Mouse (Mus musculus): Measurements from ENCODE around the gene Focad. TPM values are rescaled to one million over a fixed set of nuclear protein-coding genes. Genes with fewer than 3 reads are reported as not detected.

Gene Focad
- polyA plus RNA-seq, 1 experiment, result 6.8 TPM

DNA sequence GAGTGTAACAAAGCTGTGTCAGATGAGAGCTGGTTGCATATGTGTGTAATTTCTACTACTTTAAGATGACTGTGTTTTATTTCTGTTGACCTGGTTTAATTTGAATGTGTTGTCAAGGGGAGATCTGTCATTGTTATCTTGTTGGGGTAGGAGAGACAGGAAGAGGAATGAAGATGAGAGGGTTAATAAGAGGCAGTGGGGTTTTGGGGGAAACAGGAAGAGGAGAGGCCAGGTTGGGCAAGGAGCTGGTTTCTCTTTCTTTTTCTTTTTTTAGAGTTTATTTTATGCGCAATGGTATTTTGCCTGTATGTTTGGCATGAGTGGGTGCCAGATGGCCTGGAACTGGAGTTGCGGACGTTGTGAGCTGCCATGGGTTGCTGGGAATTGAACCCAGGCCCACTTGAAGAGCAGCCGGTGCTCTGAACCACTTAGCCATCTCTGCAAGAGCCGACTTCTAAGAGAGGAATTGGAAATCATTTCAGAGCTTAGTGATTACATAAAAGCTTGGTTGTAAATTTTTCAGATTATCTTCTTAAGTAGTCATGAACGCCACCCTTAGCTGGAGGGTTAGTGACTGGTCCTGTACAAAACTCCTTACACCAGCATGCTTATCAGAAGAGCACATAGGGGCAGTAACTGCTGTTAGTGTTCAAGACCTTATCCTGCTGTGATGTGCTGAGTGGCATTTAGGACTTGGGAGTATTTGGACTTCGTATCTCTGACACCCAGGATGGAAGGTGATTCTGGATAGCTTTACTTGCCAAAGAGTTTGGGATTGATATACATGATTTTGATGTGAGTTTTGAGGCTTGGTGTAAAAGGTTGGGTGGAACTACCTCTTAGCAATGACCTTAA is 72.8 kb downstream of the Focad start:
- Histone ChIP-seq H3K4me3 (ENCODE audit: insufficient read depth, low read depth, low read length) (no peak overlapping the region), H3K4me1 (ENCODE audit: control insufficient read depth, insufficient read depth, low read length) (no peaks in the 10 kb centered on the region), H3K27me3 (replicated peaks; ENCODE audit: control insufficient read depth, insufficient read depth, low read length) (no peaks in the 10 kb centered on the region), H3K36me3 (ENCODE audit: control insufficient read depth, insufficient read depth, low read length) (no peaks in the 10 kb centered on the region), H3K27ac (ENCODE audit: insufficient read depth, low read depth, low read length) (no peak overlapping the region)
- TF ChIP-seq CTCF (conservative IDR thresholded peaks at IDR 0.05; ENCODE audit: insufficient read depth, insufficient read length, low read depth, low read length) (no peak), POLR2A (IDR thresholded peaks at IDR 0.05; ENCODE audit: low read depth, low read length) (no peak)
- DNase-seq, result no peak
- 73% methylated on average over 7 of the region's 7 CpGs for WGBS

DNA sequence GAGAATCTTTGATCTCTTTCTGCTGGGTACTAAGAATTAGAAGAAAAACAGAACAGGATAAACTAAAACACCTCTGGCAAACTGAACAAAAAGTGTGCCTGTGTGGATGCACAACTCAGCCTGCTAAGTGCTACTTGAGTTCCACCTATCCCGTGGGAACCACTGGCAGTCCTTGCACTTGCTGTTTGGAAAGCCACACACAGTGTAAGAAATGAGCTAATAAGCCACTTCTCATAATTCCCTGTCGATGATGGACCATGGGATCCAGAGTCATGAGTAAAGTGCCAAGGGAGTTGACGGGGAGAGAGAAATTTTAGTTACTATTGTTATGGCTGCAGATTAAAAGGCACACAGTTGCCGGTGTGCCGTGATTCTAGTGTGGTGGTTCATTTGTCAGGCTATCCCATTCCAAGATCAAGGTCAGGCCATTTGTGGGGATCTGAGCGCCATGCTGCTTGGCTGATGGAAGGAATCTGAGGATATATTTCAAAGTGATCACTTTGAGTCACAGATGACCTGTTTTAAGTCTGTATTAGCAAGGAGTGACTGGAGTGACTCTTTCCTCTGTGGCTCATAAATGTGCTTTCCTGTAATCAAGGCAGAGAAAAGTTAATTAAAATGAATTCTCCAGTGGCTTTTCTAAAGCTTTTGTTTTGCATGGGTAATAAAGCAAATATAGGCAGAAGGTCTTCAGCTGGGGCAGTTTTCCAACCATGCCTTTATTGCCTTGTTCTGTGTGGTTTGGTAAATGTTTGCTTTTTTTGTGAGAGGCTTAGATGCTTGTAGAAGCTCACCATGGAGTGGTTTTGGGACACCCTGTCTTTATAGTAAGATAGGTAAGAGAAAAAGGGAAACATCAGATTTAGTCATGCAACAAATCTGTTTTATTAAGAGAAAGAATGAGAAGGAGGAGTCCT is 80.9 kb downstream of the Focad start:
- Histone ChIP-seq H3K27me3 (replicated peaks; ENCODE audit: control insufficient read depth, insufficient read depth, low read length) (no peaks in the 10 kb centered on the region), H3K4me3 (ENCODE audit: insufficient read depth, low read depth, low read length) (no peak overlapping the region), H3K4me1 (ENCODE audit: control insufficient read depth, insufficient read depth, low read length) (no peaks in the 10 kb centered on the region), H3K27ac (ENCODE audit: insufficient read depth, low read depth, low read length) (no peak overlapping the region), H3K36me3 (ENCODE audit: control insufficient read depth, insufficient read depth, low read length) (no peaks in the 10 kb centered on the region)
- TF ChIP-seq CTCF (conservative IDR thresholded peaks at IDR 0.05; ENCODE audit: insufficient read depth, insufficient read length, low read depth, low read length) (no peak), POLR2A (IDR thresholded peaks at IDR 0.05; ENCODE audit: low read depth, low read length) (no peak)
- 60% methylated on average over 6 of the region's 6 CpGs for WGBS
- no peak for DNase-seq

DNA sequence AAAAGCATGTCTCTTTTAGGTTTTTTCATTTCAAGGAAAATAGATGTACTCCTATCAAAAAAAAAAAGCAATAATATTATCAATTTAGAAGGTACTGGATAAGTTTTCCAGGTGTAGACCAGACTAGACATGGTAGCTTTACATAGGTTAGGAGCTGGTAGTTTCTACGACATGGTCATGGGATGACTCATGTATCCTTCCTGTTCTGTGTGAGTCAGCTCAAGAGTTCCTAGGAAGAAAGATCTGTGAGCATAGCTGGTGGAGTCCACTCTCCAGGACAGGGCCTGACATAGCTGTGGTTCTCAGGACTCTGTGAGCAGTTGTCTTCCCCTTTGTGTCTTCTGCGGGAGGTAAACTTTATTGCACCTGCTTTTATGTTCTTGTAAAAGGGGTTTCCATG is 84.9 kb downstream of the Focad start:
- H3K27ac ChIP-seq (ENCODE audit: insufficient read depth, low read depth, low read length), result no peak overlapping the region
- no peak for DNase-seq
- no peaks in the 10 kb centered on the region for H3K36me3 ChIP-seq (ENCODE audit: control insufficient read depth, insufficient read depth, low read length)
- TF ChIP-seq CTCF (conservative IDR thresholded peaks at IDR 0.05; ENCODE audit: insufficient read depth, insufficient read length, low read depth, low read length), result no peak
- no peak for TF ChIP-seq POLR2A (IDR thresholded peaks at IDR 0.05; ENCODE audit: low read depth, low read length)
- no peaks in the 10 kb centered on the region for H3K27me3 ChIP-seq (replicated peaks; ENCODE audit: control insufficient read depth, insufficient read depth, low read length)
- H3K4me1 ChIP-seq (ENCODE audit: control insufficient read depth, insufficient read depth, low read length), result no peaks in the 10 kb centered on the region
- H3K4me3 ChIP-seq (ENCODE audit: insufficient read depth, low read depth, low read length), result no peak overlapping the region
- WGBS, result 76% methylated on average over 2 of the region's 2 CpGs

DNA sequence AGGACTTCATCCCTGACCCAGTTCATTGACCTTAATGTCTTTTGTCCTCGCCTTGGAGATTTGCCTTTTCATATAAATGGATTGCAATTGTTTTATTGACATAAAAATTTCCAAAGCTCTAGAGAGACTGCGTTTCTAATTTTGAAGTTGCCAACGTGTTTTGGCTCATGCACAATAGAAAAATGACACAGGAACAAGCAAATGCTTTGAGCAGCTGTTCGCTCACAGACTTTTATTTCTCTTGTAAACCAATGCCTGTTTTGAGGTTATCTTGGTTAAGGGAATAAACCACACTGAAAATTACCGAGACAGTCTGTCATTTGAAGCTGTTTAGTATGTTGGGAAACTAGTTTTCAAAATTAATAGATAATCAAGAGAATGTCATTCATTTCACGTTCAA is 89.9 kb downstream of the Focad start:
- Histone ChIP-seq H3K27ac (ENCODE audit: insufficient read depth, low read depth, low read length) (no peak overlapping the region), H3K36me3 (ENCODE audit: control insufficient read depth, insufficient read depth, low read length) (no peaks in the 10 kb centered on the region), H3K4me3 (ENCODE audit: insufficient read depth, low read depth, low read length) (no peak overlapping the region), H3K27me3 (replicated peaks; ENCODE audit: control insufficient read depth, insufficient read depth, low read length) (no peaks in the 10 kb centered on the region), H3K4me1 (ENCODE audit: control insufficient read depth, insufficient read depth, low read length) (no peaks in the 10 kb centered on the region)
- WGBS, result 68% methylated on average over 6 of the region's 6 CpGs
- TF ChIP-seq POLR2A (IDR thresholded peaks at IDR 0.05; ENCODE audit: low read depth, low read length) (no peak), CTCF (conservative IDR thresholded peaks at IDR 0.05; ENCODE audit: insufficient read depth, insufficient read length, low read depth, low read length) (no peak)
- DNase-seq, result no peak

DNA sequence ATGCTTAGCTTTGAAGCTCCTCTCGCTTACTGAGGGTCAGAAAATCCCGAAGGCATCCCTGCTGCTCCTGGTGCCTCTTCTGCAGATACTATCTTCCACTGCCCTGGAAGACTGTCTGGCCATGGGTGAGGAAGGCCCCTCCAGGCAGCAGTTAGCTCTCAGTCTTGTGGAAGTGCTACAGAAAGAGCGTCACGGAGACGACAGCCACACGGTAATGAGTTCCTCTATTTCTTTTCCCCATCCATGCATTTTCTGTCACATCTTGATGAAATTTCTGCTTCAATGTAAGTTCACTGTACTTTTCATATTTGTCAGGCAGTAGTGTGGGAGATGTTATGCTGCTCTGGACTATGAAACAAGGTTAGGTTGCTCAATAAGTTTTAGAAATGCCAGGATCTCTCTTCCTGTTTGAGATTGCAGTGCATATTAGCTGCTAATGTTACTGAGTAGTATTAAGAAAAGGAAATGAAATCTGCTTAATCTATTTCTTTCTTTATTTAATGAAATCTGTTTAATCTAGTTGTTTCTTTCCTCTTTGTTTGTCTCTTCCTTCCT is 91.5 kb downstream of the Focad start:
- no peaks in the 10 kb centered on the region for H3K27me3 ChIP-seq (replicated peaks; ENCODE audit: control insufficient read depth, insufficient read depth, low read length)
- H3K4me1 ChIP-seq (ENCODE audit: control insufficient read depth, insufficient read depth, low read length), result no peaks in the 10 kb centered on the region
- H3K27ac ChIP-seq (ENCODE audit: insufficient read depth, low read depth, low read length), result no peak overlapping the region
- H3K36me3 ChIP-seq (ENCODE audit: control insufficient read depth, insufficient read depth, low read length), result no peaks in the 10 kb centered on the region
- no peak for TF ChIP-seq CTCF (conservative IDR thresholded peaks at IDR 0.05; ENCODE audit: insufficient read depth, insufficient read length, low read depth, low read length)
- TF ChIP-seq POLR2A (IDR thresholded peaks at IDR 0.05; ENCODE audit: low read depth, low read length), result no peak
- DNase-seq, result no peak
- 88% methylated on average over 6 of the region's 6 CpGs for WGBS
- H3K4me3 ChIP-seq (ENCODE audit: insufficient read depth, low read depth, low read length), result no peak overlapping the region

DNA sequence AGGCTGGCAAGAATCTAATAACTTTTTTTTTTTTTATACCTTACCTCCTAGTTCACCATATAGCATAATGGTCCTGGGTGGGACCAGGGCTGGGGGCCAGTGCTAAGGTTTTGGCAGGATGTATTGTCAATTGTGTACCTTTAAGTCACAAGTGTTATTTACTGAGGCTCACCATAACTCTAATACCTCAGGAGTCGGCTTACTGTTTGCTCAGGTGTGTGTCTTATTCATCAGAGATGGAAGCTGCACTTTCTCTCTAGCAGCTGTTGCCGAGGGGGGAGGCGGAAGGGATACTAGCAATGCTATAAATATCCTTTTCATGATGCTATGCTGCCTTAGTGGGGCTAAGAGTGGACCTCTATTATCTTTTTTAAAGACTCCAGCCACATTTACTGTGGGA is 93.2 kb downstream of the Focad start:
- Histone ChIP-seq H3K27ac (ENCODE audit: insufficient read depth, low read depth, low read length) (no peak overlapping the region), H3K27me3 (replicated peaks; ENCODE audit: control insufficient read depth, insufficient read depth, low read length) (no peaks in the 10 kb centered on the region), H3K36me3 (ENCODE audit: control insufficient read depth, insufficient read depth, low read length) (no peaks in the 10 kb centered on the region), H3K4me1 (ENCODE audit: control insufficient read depth, insufficient read depth, low read length) (no peaks in the 10 kb centered on the region), H3K4me3 (ENCODE audit: insufficient read depth, low read depth, low read length) (no peak overlapping the region)
- TF ChIP-seq CTCF (conservative IDR thresholded peaks at IDR 0.05; ENCODE audit: insufficient read depth, insufficient read length, low read depth, low read length) (no peak), POLR2A (IDR thresholded peaks at IDR 0.05; ENCODE audit: low read depth, low read length) (no peak)
- no peak for DNase-seq
- 66% methylated on average over 3 of the region's 3 CpGs for WGBS

Data from kidney, adult 2 months (tissue).